Mouse (Mus musculus) small intestine, adult 2 months (tissue): ENCODE results near the gene Bbs10.

Experiments used
- CTCF ChIP-seq: fragments of 200-500 bp; IDR thresholded peaks from 2 replicates; pipeline ENCODE4 v1.5.1; 2012; ENCODE audit warnings: low read depth, mild to moderate bottlenecking, control low read depth, inconsistent platforms, low read length, moderate library complexity, mixed read lengths; ENCODE audit not compliant: insufficient replicate concordance, insufficient read length; ENCODE audit errors: extremely low read depth
- POLR2A ChIP-seq: fragments of 200-500 bp; IDR thresholded peaks from 2 replicates; pipeline ENCODE4 v1.6.1; 2012; ENCODE audit warnings: low read depth, mild to moderate bottlenecking, control low read depth, inconsistent platforms, low read length, moderate library complexity

DNA sequence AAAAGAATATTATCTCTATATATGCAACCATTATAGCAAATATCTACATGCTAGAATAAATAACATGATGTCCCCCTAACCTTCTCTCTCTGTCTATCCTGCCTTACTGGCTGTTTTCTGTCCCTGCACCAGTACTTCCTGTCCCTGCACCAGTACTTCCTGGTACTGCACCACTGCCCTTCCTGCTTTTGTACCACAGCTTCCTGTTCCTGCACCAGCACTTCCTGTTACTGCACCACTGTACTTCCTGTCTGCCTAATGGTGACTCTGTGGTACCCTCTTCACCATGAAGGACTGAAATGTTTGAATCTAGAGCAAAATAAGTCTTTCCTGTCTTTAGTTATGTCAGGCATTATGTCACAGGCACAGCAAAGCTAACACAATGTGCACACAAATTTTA, 22.1 kb downstream of the Bbs10 start:
- TF ChIP-seq CTCF (no peak), POLR2A (no peak)
